Mouse (Mus musculus) liver, embryonic 14.5 days (tissue): ENCODE data around the gene Arrdc5. TPM values are rescaled to one million over a fixed set of nuclear protein-coding genes. Genes with fewer than 3 reads are reported as not detected.

Experiments
- ATAC-seq: fragments of 200-750 bp; cut with Nextera tagmentation; 2 replicates; pipeline ENCODE4 v1.8.0; 2017; ENCODE audit warnings: moderate number of reproducible peaks, mild to moderate bottlenecking, moderate library complexity; ENCODE audit not compliant: insufficient read depth
- DNase-seq, 3 experiments: peaks; one replicate each; pipeline ENCODE4 v3.0.0-alpha.2; 2012 to 2013; ENCODE audit warnings: low read depth in 3 of 3, low spot score in 3 of 3
- H3K27ac ChIP-seq: fragments of 300-500 bp; sonication (generic); 2 replicates; pipeline ENCODE4 v1.5.1; 2014; ENCODE audit warnings: moderate library complexity, mild to moderate bottlenecking, control low read depth, inconsistent platforms
- H3K27me3 ChIP-seq: fragments of 300-500 bp; sonication (generic); 2 replicates; pipeline ENCODE4 v1.6.1; 2014; ENCODE audit warnings: mild to moderate bottlenecking, low read length, moderate library complexity; ENCODE audit not compliant: control insufficient read depth, insufficient read depth
- H3K36me3 ChIP-seq: fragments of 300-500 bp; sonication (generic); replicated peaks from 2 replicates; pipeline ENCODE4 v1.6.1; 2014; ENCODE audit warnings: low read depth; ENCODE audit not compliant: control insufficient read depth, insufficient read depth
- H3K4me1 ChIP-seq, 2 experiments: fragments of 200-500 bp in 1 of 2; fragments of 300-500 bp in 1 of 2; sonication (generic) in 1 of 2; replicated peaks; 2 replicates each; pipeline ENCODE4 v1.6.1; 2012 to 2014; ENCODE audit warnings: antibody characterized with exemption in 1 of 2, inconsistent platforms in 1 of 2, low read length in 1 of 2; ENCODE audit not compliant: control insufficient read depth in 2 of 2, insufficient read depth in 2 of 2
- H3K4me2 ChIP-seq: fragments of 300-500 bp; sonication (generic); 2 replicates; pipeline ENCODE4 v1.6.1; 2014; ENCODE audit warnings: low read depth, mild to moderate bottlenecking, control low read depth, moderate library complexity
- H3K4me3 ChIP-seq, 2 experiments: fragments of 200-500 bp in 1 of 2; fragments of 300-500 bp in 1 of 2; sonication (generic) in 1 of 2; 2 replicates each; pipeline ENCODE4 v1.5.1; 2012 to 2014; ENCODE audit warnings: low read depth in 2 of 2, low read length in 2 of 2, mild to moderate bottlenecking in 2 of 2, control low read depth in 1 of 2, inconsistent platforms in 1 of 2, moderate library complexity in 1 of 2; ENCODE audit not compliant: insufficient read depth in 1 of 2
- H3K9ac ChIP-seq: fragments of 300-500 bp; sonication (generic); replicated peaks from 2 replicates; pipeline ENCODE4 v1.6.1; 2014; ENCODE audit warnings: mild to moderate bottlenecking, control low read depth, moderate library complexity
- H3K9me3 ChIP-seq: fragments of 300-500 bp; sonication (generic); 2 replicates; pipeline ENCODE4 v1.6.1; 2016; ENCODE audit warnings: low read length, mixed read lengths; ENCODE audit not compliant: control insufficient read depth
- CTCF ChIP-seq: IDR thresholded peaks from 2 replicates; pipeline ENCODE4 v1.5.1; 2016; ENCODE audit warnings: antibody characterized with exemption, low read depth, control low read depth
- EP300 ChIP-seq: IDR thresholded peaks from 2 replicates; pipeline ENCODE4 v1.6.1; 2016; ENCODE audit warnings: antibody characterized with exemption, low read depth
- WGBS: fragments of 180-500 bp; shearing (Covaris S2); extraction: QIAGEN DNeasy Blood & Tissue Kit; methylation state at CpG from one replicate; pipeline ENCODE4 v1.1.7; 2014; ENCODE audit not compliant: insufficient replicate concordance; 5-methylcytosine and 5-hydroxymethylcytosine counted together
- polyA plus RNA-seq, 2 experiments: library from polyadenylated mRNA; depleted of rRNA in 1 of 2; stranded (reverse) in 1 of 2; unstranded in 1 of 2; fragments of >200 nt; fragmentation: Nextera tagmentation in 1 of 2; extraction: Ambion mirVana in 1 of 2; gene quantifications; 2 replicates each; pipeline versions ENCODE4 v1.2.1 to v1.2.3; 2012 to 2014

The Arrdc5 gene
- polyA plus RNA-seq, 2 experiments: not detected

GRCm38 (mm10) chr17:56331256-56331655, 31.2 kb upstream of the Arrdc5 start:
- no peak overlapping the region for H3K4me2 ChIP-seq
- no peaks in the 10 kb centered on the region for H3K36me3 ChIP-seq
- DNase-seq (no peak), ATAC-seq (no peak)
- H3K9me3 ChIP-seq: no peaks in the 10 kb centered on the region
- H3K4me3 ChIP-seq: no peak overlapping the region
- H3K4me1 ChIP-seq: peaks cover 17 to 20% of the 10 kb centered on the region in 2 experiments
- H3K9ac ChIP-seq: no peak overlapping the region
- TF ChIP-seq EP300 (no peak), CTCF (no peak)
- no peaks in the 10 kb centered on the region for H3K27me3 ChIP-seq
- no peak overlapping the region for H3K27ac ChIP-seq

- H3K9me3 ChIP-seq: no peaks in the 10 kb centered on the region
- H3K27me3 ChIP-seq: no peaks in the 10 kb centered on the region
- no peak overlapping the region for H3K4me3 ChIP-seq
- H3K4me2 ChIP-seq: no peak overlapping the region
- ATAC-seq (no peak), DNase-seq (no peak)
- WGBS: 63% methylated on average over 3 of the region's 3 CpGs
- H3K4me1 ChIP-seq: peaks cover 17 to 20% of the 10 kb centered on the region in 2 experiments
- no peak for TF ChIP-seq EP300
- H3K27ac ChIP-seq: no peak overlapping the region
- no peak overlapping the region for H3K9ac ChIP-seq
- H3K36me3 ChIP-seq: no peaks in the 10 kb centered on the region
Observed at GRCm38 (mm10) chr17:56330345-56330744, 30.3 kb upstream of the Arrdc5 start.

GRCm38 (mm10) chr17:56329267-56329666, 29.2 kb upstream of the Arrdc5 start:
- H3K36me3 ChIP-seq: no peaks in the 10 kb centered on the region
- H3K9me3 ChIP-seq: no peaks in the 10 kb centered on the region
- peaks cover 17 to 26% of the 10 kb centered on the region in 2 experiments for H3K4me1 ChIP-seq
- H3K4me3 ChIP-seq: no peak overlapping the region
- H3K9ac ChIP-seq: 0 out of 2 replicates have a peak overlapping the region, but pooled peaks have one; percentile 18
- TF ChIP-seq EP300 (no peak), CTCF (no peak)
- DNase-seq (no peak), ATAC-seq (no peak)
- H3K4me2 ChIP-seq: no peak overlapping the region
- no peaks in the 10 kb centered on the region for H3K27me3 ChIP-seq
- H3K27ac ChIP-seq: no peak overlapping the region

- Histone ChIP-seq H3K4me2 (peak overlapping the region; percentile 96), H3K4me1 (peaks cover 17 to 28% of the 10 kb centered on the region in 2 experiments), H3K4me3 (peak overlapping the region; percentile 64 to 77), H3K27me3 (no peaks in the 10 kb centered on the region), H3K36me3 (peaks cover 22% of the 10 kb centered on the region), H3K9me3 (no peaks in the 10 kb centered on the region), H3K9ac (peak overlapping the region; percentile 88), H3K27ac (peak overlapping the region; percentile 85)
- ATAC-seq: peak; percentile 60
- TF ChIP-seq EP300 (no peak), CTCF (no peak)
- whole genome bisulfite sequencing: 4% methylated on average over 67 of the region's 67 CpGs
- no peak for DNase-seq
Observed at GRCm38 (mm10) chr17:56326153-56327147, 26.4 kb upstream of the Arrdc5 start.

- peak within 1 kb of the TSS; percentile 88 for H3K9ac ChIP-seq
- peak; percentile 98 for DNase-seq
- no peaks in the 10 kb centered on the region for H3K27me3 ChIP-seq
- WGBS: 1% methylated on average over 57 of the region's 57 CpGs
- peaks cover 17 to 28% of the 10 kb centered on the region in 2 experiments for H3K4me1 ChIP-seq
- H3K36me3 ChIP-seq: peaks cover 30% of the 10 kb centered on the region
- peak within 1 kb of the TSS; percentile 96 for H3K4me2 ChIP-seq
- H3K9me3 ChIP-seq: no peaks in the 10 kb centered on the region
- H3K4me3 ChIP-seq: peak within 1 kb of the TSS; percentile 64 to 77
- peak within 1 kb of the TSS; percentile 85 for H3K27ac ChIP-seq
- no peak for TF ChIP-seq EP300
- no peak for TF ChIP-seq CTCF
- peak; percentile 96 for ATAC-seq
Observed at GRCm38 (mm10) chr17:56325450-56326152, 25.5 kb upstream of the Arrdc5 start, which contains the start of gene Kdm4b. TSS of gene Kdm4b (plus strand) at chr17:56326062.
